Mouse (Mus musculus): ENCODE results near the gene Slc9a6.

Gene Slc9a6

DNA sequence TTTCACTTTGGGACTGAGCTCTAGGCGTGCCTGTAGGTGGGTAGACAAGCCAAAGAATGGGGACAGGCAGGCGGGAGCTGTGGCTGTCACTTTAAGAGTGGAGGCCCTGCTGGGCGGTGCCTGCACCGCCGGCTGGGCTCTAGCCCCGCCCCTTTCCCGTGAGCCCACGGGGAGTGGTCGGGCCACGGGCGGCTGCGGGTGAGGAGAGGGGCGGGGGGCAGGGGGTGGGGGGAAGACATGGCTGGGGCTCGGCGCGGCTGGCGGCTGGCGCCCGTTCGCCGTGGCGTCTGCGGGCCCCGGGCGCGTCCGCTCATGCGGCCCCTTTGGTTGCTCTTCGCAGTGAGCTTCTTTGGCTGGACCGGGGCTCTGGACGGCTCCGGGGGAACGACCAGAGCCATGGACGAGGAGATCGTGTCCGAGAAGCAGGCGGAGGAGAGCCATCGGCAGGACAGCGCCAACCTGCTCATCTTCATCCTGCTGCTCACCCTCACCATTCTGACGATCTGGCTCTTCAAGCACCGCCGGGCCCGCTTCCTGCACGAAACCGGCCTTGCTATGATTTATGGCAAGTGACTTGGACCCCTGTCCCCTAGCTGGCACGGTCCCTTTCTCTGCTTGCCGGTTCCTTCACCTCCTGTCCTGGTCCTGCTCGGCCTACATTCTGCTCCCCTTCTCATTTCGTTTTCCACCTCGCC is at the start of gene Slc9a6:
Slc9a6 (plus strand) TSS at position 135 of the 695 bp plus-strand sequence.
- peak; percentile 42 to 57 for DNase-seq (ENCODE audit: low spot score in 2 of 2)

DNA sequence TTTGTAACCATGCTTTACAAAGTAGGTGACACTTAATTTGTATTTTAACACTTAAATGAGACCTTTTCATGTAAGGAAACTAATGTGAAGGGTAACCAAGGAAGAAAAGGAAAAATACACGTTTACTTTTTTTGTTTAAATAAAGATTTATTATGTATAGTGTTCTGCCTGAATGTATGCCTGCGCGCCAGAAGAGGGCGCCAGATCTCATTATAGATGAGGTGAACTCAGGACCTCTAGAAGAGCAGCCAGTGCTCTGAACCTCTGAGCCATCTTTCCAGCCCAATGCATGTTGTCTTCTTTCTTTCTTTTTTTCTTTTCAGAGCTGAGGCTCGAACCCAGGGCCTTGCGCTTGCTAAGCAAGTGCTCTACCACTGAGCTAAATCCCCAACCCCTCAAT is 37.1 kb upstream of the Slc9a6 start:
- DNase-seq (ENCODE audit: low spot score in 2 of 2), result peak in 1 of 2 experiments; percentile 3

DNA sequence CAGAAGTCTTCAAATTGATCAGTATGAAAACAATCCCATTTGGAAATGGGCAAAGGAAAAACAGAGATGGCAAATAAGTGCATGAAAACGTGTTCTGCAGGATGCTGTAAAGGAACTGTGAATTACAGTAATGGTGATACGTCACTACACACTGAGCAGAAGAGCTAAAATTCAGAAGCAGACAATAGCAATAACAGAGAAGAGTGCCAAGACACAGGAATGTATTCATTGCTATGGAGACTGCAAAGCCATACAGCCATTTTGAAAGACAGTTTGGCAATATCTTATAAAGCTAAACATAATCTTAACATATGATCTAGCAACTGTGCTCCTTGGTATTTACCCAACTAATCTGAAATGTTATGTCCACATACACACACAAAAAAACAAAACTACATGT is 31.4 kb upstream of the Slc9a6 start:
- DNase-seq (ENCODE audit: low spot score in 2 of 2), result no peak

DNA sequence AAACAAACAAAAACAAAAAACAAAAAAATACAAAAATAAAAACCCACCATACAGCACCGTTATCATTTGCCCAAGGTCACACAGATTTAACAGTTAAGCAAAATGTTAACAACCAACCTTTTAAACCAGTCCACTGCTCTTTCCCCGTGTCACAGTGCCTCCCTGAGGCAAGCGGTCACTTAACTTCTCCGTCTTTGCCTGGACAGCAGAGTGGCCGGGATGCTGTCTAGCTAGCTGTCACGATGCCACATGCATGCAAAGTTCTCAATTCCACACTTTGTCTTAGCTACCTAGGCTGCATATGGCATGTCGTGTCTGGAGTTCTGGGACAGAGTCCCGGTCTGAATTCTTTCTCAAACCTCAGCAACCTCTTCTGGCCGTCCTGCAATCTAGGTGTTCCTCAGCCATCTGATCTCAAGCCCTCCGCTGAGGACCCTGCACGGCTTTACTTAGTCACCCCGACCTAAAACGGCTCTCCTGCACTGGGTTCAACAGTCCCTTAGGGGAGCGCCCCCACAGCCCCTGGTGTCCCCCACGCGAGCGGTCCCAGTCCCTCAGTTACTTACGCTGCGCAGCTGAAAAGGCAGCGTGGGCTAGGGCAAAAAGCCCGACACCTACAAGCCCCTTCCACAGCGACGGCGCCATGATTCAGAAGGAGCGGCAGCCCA is 12.2 kb upstream of the Slc9a6 start:
- peak; percentile 3 to 4 for DNase-seq (ENCODE audit: low spot score in 2 of 2)

DNA sequence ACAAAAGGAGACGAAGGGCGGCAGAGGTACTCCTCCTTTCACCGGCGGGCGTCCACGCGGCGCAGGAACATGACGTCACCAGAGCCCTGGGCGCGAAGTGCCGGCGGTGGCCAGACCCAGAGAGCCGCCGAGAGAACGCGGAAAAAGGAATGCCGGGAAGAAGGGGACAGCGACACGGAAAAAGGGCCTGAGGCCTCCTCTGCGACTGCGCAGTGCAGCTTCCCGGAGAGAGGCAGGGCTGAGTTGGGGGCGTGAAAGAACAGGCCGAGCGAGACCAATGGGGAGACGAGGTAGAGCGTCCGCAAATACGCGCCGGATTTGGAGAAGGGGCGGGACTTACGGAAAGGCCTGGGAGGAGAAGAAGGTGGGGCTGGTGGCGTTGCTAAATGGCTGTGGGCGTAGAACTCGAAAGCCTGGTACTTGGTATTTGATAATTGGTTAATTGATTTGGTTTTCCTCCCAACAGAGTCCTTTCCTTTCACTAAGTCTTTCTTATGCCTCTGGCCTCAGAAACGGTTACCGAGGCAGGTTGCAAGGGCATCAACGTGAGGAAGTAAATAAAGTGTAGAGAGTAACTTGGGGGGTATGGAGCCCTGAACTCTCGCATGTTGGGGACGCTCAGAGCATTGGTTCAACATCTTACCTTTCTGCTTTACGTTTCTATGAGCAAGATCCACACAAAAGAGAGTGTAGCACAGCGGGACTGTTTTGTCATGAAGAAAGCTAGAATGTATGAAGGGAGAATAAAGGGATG is 11.5 kb upstream of the Slc9a6 start, which contains the start of gene Mmgt1:
Mmgt1 (minus strand) TSS at position 183 of the 754 bp plus-strand sequence.
- peak; percentile 91 to 92 for DNase-seq (ENCODE audit: low spot score in 2 of 2)

DNA sequence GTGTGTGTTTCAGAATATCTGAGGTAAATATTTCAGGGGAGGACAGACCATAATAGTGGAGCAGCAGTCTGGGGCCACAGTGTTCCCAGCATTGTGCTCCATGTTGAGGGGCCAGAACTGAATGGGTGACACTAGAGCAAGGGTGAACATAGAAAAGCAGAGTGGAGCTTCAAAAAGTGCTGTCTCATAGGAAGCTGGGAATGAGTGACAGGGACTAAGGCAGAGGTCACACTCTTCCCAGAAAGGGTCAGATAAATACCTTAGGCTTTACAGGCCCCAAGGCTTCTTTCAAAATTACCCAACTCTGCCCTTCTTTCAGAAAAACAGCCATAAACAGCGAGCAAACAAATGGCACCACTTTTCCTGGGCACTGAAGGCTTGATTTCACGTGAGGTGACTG is 3.0 kb upstream of the Slc9a6 start:
- DNase-seq (ENCODE audit: low spot score in 2 of 2), result no peak

DNA sequence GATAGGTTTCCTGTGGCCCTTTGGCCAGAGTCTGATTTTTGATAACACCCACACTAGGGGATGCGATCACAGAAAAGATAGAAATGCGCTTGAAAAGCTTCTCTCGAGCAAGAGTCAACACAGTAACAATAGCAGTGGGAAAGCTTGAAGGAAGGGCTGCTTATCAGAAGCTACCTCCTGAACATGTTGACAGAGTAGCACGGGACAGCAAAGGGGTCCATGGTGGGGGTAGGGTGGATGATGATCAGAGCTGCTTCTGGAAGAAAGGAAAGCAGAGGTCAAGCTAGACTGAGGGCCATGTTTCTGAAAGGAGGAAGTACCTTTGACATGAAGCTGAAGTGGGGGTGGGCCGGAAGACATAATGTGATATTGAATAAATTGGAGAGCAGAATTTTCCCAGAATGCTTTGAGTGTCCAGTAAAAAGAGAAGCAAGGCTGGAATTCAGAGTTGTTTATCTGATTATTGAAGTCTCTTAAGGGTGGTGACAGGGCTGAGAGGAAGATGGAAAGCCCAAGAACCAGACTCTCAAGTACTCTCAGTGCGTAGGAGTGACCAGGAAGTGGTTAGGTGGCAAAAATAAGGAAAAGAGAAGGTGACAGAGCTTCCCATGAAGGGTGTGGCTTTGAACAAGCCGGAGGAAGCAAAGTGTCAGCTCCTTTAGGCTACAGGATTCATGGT is 2.4 kb upstream of the Slc9a6 start:
- no peak for DNase-seq (ENCODE audit: low spot score in 2 of 2)

DNA sequence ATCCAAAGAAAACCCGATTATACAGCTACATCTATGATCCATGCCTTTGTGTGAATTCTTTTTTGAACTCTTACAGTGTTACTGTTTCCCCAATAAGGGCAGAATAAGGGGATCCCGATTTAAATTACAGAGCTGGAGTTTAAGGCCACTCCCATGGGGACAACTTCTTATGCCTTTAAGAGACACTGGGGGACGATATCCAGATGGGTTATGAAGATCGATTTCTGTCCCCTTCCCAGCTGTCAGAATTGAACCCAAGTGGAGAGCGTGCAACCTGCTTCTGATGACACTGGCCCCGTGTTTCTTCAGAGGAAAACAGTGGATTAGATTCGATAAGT is 303 bp upstream of the Slc9a6 start:
- no peak for DNase-seq (ENCODE audit: low spot score in 2 of 2)

DNA sequence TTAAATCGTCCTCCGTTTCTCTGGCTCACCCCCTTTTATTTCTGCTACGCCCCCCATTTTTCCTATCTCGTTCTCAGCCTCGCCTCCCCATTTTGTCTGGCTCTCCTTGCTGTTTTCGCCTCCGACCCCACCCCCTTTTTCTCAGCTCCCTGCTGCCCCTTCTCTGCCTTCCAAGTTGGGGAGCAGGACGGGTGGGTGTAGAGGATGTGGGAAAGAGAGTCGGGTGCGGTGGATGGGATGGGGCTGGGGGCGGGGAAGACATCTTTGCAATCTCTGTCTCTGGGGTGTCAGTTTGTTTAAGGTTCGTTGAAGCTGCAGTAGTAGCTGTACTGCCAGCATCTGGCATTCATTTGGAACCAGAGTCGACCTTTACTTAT is 749 bp downstream of the Slc9a6 start:
- peak; percentile 4 to 9 for DNase-seq (ENCODE audit: low spot score in 2 of 2)

GRCm38 (mm10) chrX:56615236-56615635 is 5.7 kb downstream of the Slc9a6 start:
- DNase-seq (ENCODE audit: low spot score in 2 of 2), result no peak

DNA sequence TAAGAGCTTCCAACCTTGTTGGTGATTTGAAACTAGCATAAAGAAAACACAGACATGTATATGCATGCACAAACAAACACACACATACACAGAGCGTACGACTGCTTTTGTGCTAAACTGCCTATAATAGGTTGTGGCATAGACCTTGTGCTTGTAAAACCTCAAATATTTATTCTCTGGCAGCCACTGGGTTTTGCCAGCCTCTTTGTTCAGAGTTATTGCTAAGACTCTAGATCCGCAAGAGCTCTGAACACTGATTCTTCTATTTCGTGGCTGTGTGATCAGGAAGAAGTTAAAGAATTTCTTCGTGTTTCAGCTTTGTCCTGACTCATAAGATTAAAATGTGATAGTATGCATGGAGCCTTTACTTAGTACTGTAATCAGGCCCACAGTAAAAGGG is 26.6 kb downstream of the Slc9a6 start:
- DNase-seq (ENCODE audit: low spot score in 2 of 2), result no peak

- DNase-seq (ENCODE audit: low spot score in 2 of 2), result no peak
Observed at GRCm38 (mm10) chrX:56640066-56640465, 30.5 kb downstream of the Slc9a6 start.

- DNase-seq (ENCODE audit: low spot score in 2 of 2), result no peak
Observed at GRCm38 (mm10) chrX:56649549-56650354, 40.2 kb downstream of the Slc9a6 start.

- DNase-seq (ENCODE audit: low spot score in 2 of 2), result no peak
Observed at GRCm38 (mm10) chrX:56650355-56650652, 40.7 kb downstream of the Slc9a6 start.

DNA sequence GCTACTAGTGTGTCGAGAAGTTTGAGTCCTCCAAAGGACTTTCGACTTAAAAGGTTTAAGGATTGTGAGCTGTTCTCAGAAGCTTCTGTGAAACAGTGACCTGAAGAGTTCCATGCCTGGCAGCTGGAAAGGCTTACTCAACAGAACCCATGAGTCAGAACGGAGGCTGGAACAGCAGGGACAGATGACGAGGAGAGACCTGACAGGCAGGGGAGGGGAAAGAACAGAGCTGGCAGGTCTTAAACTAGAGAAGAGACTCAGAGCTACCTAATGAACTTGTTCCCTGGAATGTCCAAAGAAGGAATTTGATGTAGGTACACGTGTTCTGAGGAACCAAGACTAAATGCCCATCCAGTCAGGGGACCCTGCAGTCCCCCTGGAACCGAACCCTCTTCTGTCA is 41.3 kb downstream of the Slc9a6 start:
- DNase-seq (ENCODE audit: low spot score in 2 of 2), result no peak

DNA sequence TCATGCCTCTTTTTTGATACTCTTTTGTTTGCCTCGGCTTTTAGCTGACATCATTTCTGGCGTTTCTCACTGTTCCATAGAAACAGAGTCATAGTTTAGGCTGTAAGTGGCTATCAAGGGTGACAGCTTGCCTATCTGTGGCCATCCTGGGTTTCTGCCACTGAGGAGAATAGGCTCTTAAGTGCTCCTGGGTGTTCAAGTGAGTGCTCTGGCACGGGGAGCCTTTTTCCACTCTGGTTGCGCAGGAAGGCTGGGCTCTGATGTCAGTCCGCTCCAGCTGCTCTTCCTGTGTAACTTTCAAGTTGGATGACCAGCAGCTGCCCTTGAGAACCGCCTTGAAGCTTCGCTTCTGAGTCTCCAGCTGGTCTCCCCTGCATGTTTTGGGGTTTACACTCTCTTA is 42.2 kb downstream of the Slc9a6 start:
- no peak for DNase-seq (ENCODE audit: low spot score in 2 of 2)

DNA sequence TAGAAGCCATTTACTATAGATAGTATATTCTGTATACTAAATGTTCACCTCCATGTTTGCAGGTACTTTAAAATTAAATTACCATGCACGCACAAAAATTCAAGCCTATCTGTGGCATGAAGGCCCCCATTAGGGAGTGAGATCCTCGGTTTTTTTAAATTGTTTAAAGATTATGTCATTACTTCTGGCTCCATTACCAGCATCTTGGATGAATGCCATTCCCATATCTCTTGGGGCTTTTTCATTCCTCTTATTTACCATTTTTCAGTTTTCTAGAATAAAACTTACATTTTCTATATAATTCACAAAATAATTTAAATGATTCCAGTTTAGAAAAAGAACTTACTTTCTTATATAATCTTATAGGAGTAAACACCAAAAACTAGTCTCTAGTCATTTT is 46.1 kb downstream of the Slc9a6 start:
- DNase-seq (ENCODE audit: low spot score in 2 of 2), result no peak

- DNase-seq (ENCODE audit: low spot score in 2 of 2), result no peak
Observed at GRCm38 (mm10) chrX:56659286-56659685, 49.7 kb downstream of the Slc9a6 start.

DNA sequence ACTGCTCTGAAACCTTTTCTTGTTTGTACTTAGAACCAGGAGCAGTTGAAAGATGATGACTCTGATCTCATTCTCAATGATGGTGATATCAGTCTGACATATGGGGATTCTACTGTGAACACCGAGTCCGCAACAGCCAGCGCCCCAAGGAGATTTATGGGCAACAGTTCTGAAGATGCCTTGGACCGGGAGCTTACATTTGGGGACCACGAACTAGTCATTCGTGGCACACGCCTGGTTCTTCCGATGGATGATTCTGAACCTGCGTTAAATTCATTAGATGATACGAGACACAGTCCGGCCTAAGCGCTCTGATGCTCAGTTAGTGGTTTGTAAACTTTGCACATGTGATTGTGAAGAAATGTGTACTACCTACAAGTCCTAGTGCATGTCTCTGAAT is 51.6 kb downstream of the Slc9a6 start:
- no peak for DNase-seq (ENCODE audit: low spot score in 2 of 2)

GRCm38 (mm10) chrX:56662316-56662715 is 52.8 kb downstream of the Slc9a6 start:
- no peak for DNase-seq (ENCODE audit: low spot score in 2 of 2)

GRCm38 (mm10) chrX:56663377-56663776 is 53.8 kb downstream of the Slc9a6 start:
- no peak for DNase-seq (ENCODE audit: low spot score in 2 of 2)

Data from frontal cortex, postnatal 36 days (tissue).